Mouse (Mus musculus) liver, postnatal 0 days (tissue): ENCODE data around the gene Dock8.

Experiments used
- CTCF ChIP-seq: sonication (generic); IDR thresholded peaks from 2 replicates; pipeline ENCODE4 v1.5.1; 2016; ENCODE audit warnings: antibody characterized with exemption, low read depth
- EP300 ChIP-seq: IDR thresholded peaks from 2 replicates; pipeline ENCODE4 v1.6.1; 2016; ENCODE audit warnings: antibody characterized with exemption, low read depth, mild to moderate bottlenecking

DNA sequence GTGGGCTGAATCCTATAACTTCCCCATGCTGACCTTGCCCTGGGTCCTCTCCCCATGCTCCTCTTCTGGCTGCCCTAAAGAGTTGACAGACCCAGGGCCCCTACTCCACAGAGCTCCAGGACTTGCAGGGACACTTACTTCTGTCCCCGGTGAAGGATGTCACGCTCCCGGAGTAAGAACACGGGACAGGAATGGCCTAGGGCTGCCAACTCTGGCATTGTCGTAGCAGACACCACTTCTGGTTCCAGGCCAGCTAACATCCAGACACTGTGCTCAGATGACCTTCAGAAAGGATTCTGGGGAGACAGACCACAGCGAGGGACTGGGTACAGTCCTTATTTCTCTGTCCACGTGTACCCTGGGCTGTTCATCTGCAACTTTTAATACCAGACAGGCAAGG is 155.9 kb downstream of the Dock8 start:
- TF ChIP-seq CTCF = no peak
- TF ChIP-seq EP300 = no peak
